27 mouse cellular contexts compared by ENCODE assay signal in genomic region chr12:89040151-89040550, GRCm38 (mm10).
DNase-seq lines count a peak whose midpoint lies in the region; ATAC-seq and TF ChIP-seq lines count a peak whose summit lies in the region.
"Had no signal": no experiment of that assay in that cellular context is flagged by ENCODE, and none has a peak within 500 bp of the region (broad histone marks: within the 10 kb centered on the region; RNA-seq: fewer than 3 reads in every experiment).

No protein-coding gene starts in this region.

- H3K4me2 ChIP-seq in forebrain, postnatal 0 days (ENCODE audit: low read depth) = no peak overlapping the region
- no peak overlapping the region for H3K4me2 ChIP-seq in forebrain, embryonic 14.5 days (ENCODE audit: low read length)
- no peak overlapping the region for H3K4me2 ChIP-seq in midbrain, embryonic 11.5 days
- H3K4me2 ChIP-seq in midbrain, embryonic 15.5 days = no peak overlapping the region
- H3K4me2 ChIP-seq: embryonic facial prominence, embryonic 13.5 days; embryonic facial prominence, embryonic 15.5 days; forebrain, embryonic 12.5 days; forebrain, embryonic 15.5 days had no signal

- no peak for TF ChIP-seq CTCF in forebrain, postnatal 0 days (IDR thresholded peaks at IDR 0.05; ENCODE audit: low read depth)

- H3K27ac ChIP-seq in forebrain, postnatal 0 days (ENCODE audit: low read depth, low read length) = no peak overlapping the region
- no peak overlapping the region for H3K27ac ChIP-seq in forebrain, embryonic 14.5 days (ENCODE audit: low read depth, low read length)
- no peak overlapping the region for H3K27ac ChIP-seq in midbrain, embryonic 11.5 days (ENCODE audit: low read depth, low read length)
- no peak overlapping the region for H3K27ac ChIP-seq in midbrain, embryonic 15.5 days
- H3K27ac ChIP-seq: embryonic facial prominence, embryonic 13.5 days; embryonic facial prominence, embryonic 15.5 days; forebrain, embryonic 10.5 days; forebrain, embryonic 12.5 days; forebrain, embryonic 15.5 days had no signal

- H3K9me3 ChIP-seq in forebrain, postnatal 0 days (ENCODE audit: low read length) = no peaks in the 10 kb centered on the region
- H3K9me3 ChIP-seq in forebrain, embryonic 14.5 days (replicated peaks; ENCODE audit: control insufficient read depth, low read length) = no peaks in the 10 kb centered on the region
- no peaks in the 10 kb centered on the region for H3K9me3 ChIP-seq in midbrain, embryonic 11.5 days (ENCODE audit: control insufficient read depth, low read length)
- no peaks in the 10 kb centered on the region for H3K9me3 ChIP-seq in midbrain, embryonic 15.5 days
- H3K9me3 ChIP-seq: embryonic facial prominence, embryonic 13.5 days; embryonic facial prominence, embryonic 15.5 days; forebrain, embryonic 10.5 days; forebrain, embryonic 12.5 days; forebrain, embryonic 15.5 days; G1E had no signal

- no peak overlapping the region for H3K9ac ChIP-seq in forebrain, postnatal 0 days
- H3K9ac ChIP-seq in forebrain, embryonic 14.5 days (ENCODE audit: low read length) = no peak overlapping the region
- H3K9ac ChIP-seq in midbrain, embryonic 11.5 days (ENCODE audit: low read length) = no peak overlapping the region
- H3K9ac ChIP-seq in midbrain, embryonic 15.5 days = no peak overlapping the region
- H3K9ac ChIP-seq: embryonic facial prominence, embryonic 13.5 days; embryonic facial prominence, embryonic 15.5 days; forebrain, embryonic 12.5 days; forebrain, embryonic 15.5 days had no signal

- H3K36me3 ChIP-seq in forebrain, postnatal 0 days (ENCODE audit: insufficient read depth) = no peaks in the 10 kb centered on the region
- no peaks in the 10 kb centered on the region for H3K36me3 ChIP-seq in forebrain, embryonic 14.5 days (ENCODE audit: control insufficient read depth, insufficient read depth, low read length)
- H3K36me3 ChIP-seq in midbrain, embryonic 11.5 days (ENCODE audit: control insufficient read depth, insufficient read depth, low read length) = no peaks in the 10 kb centered on the region
- no peaks in the 10 kb centered on the region for H3K36me3 ChIP-seq in midbrain, embryonic 15.5 days (replicated peaks)
- H3K36me3 ChIP-seq: embryonic facial prominence, embryonic 13.5 days; embryonic facial prominence, embryonic 15.5 days; forebrain, embryonic 10.5 days; forebrain, embryonic 12.5 days; forebrain, embryonic 15.5 days; G1E had no signal

- peak; percentile 61 for ATAC-seq in forebrain, postnatal 0 days
- ATAC-seq in forebrain, embryonic 14.5 days = no peak
- ATAC-seq in midbrain, embryonic 11.5 days (ENCODE audit: low FRiP score) = no peak
- ATAC-seq in midbrain, embryonic 15.5 days (replicated peaks) = no peak
- ATAC-seq: activated CD4-positive, CD25-positive, alpha-beta regulatory T cell, adult 4 months; CD4-positive, CD25-positive, alpha-beta regulatory T cell, adult 4 months; forebrain, embryonic 15.5 days; Patski had no signal

- DNase-seq in forebrain, postnatal 0 days = peak; percentile 24
- no peak for DNase-seq in forebrain, embryonic 14.5 days (ENCODE audit: low spot score)
- peak; percentile 61 for DNase-seq in midbrain, embryonic 11.5 days (ENCODE audit: low spot score, missing footprints)
- DNase-seq in brain, adult 2 months (ENCODE audit: low read depth, low spot score) = peak; percentile 43
- DNase-seq: adrenal gland, adult 8-10 months; adrenal gland, postnatal 14 days; adrenal gland, postnatal 36 days; B cell, adult 2 months; cerebellum, adult 11 months; cerebellum, adult 18-20 months; cerebellum, adult 8-10 months; cerebellum, adult 9-11 months; cerebellum, postnatal 14 days; cerebellum, postnatal 36 days; embryo, embryonic 11 days had no signal

- H3K4me1 ChIP-seq in forebrain, postnatal 0 days (ENCODE audit: insufficient read depth) = 0 out of 2 replicates have a peak, but pooled peaks cover 5% of the 10 kb centered on the region
- H3K4me1 ChIP-seq in forebrain, embryonic 14.5 days (ENCODE audit: control insufficient read depth, insufficient read depth, low read length) = peaks cover 7% of the 10 kb centered on the region
- H3K4me1 ChIP-seq in midbrain, embryonic 11.5 days (ENCODE audit: control insufficient read depth, insufficient read depth, low read length) = no peaks in the 10 kb centered on the region
- H3K4me1 ChIP-seq in midbrain, embryonic 15.5 days = no peaks in the 10 kb centered on the region; the same call in 1 of the 2 replicates
- H3K4me1 ChIP-seq: embryonic facial prominence, embryonic 13.5 days; embryonic facial prominence, embryonic 15.5 days had no signal

- H3K4me3 ChIP-seq in forebrain, postnatal 0 days (ENCODE audit: low read depth, low read length) = no peak overlapping the region
- H3K4me3 ChIP-seq in forebrain, embryonic 14.5 days (ENCODE audit: low read depth, low read length) = no peak overlapping the region
- no peak overlapping the region for H3K4me3 ChIP-seq in midbrain, embryonic 11.5 days (ENCODE audit: low read depth, low read length)
- H3K4me3 ChIP-seq in midbrain, embryonic 15.5 days = no peak overlapping the region
- H3K4me3 ChIP-seq: embryonic facial prominence, embryonic 13.5 days; embryonic facial prominence, embryonic 15.5 days; erythroblast, embryonic 14.5 days; forebrain, embryonic 10.5 days; forebrain, embryonic 12.5 days; forebrain, embryonic 15.5 days had no signal

- no peaks in the 10 kb centered on the region for H3K27me3 ChIP-seq in forebrain, postnatal 0 days (ENCODE audit: insufficient read depth, low read length)
- no peaks in the 10 kb centered on the region for H3K27me3 ChIP-seq in forebrain, embryonic 14.5 days (replicated peaks; ENCODE audit: control insufficient read depth, insufficient read depth, low read length)
- H3K27me3 ChIP-seq in midbrain, embryonic 11.5 days (ENCODE audit: control insufficient read depth, insufficient read depth, low read length) = no peaks in the 10 kb centered on the region
- H3K27me3 ChIP-seq in midbrain, embryonic 15.5 days (replicated peaks) = no peaks in the 10 kb centered on the region
- H3K27me3 ChIP-seq: CH12.LX; embryonic facial prominence, embryonic 13.5 days; embryonic facial prominence, embryonic 15.5 days; forebrain, embryonic 12.5 days; forebrain, embryonic 15.5 days; Patski had no signal
